In genomic region chr6:53906871-53907270, GRCm38 (mm10) we compare ENCODE assay signal across 17 mouse cellular contexts.
A peak's percentile ranks its signal among the peaks of the same experiment; 100 is the strongest.
DNase-seq lines count a peak whose midpoint lies in the region; ATAC-seq lines count a peak whose summit lies in the region.
"Had no signal": no experiment of that assay in that cellular context is flagged by ENCODE, and none has a peak within 500 bp of the region (broad histone marks: within the 10 kb centered on the region; RNA-seq: fewer than 3 reads in every experiment).

No protein-coding gene starts in this region.

- H3K4me3 ChIP-seq in embryonic facial prominence, embryonic 14.5 days (ENCODE audit: low read depth, low read length) = no peak overlapping the region
- H3K4me3 ChIP-seq in neural tube, embryonic 15.5 days (replicated peaks) = no peak overlapping the region
- H3K4me3 ChIP-seq: heart, embryonic 10.5 days; hindbrain, embryonic 15.5 days; midbrain, embryonic 12.5 days had no signal

- WGBS in embryonic facial prominence, embryonic 14.5 days = 45% methylated on average over 4 of the region's 4 CpGs
- 71% methylated on average over 4 of the region's 4 CpGs for WGBS in neural tube, embryonic 15.5 days

- no peaks in the 10 kb centered on the region for H3K27me3 ChIP-seq in embryonic facial prominence, embryonic 14.5 days (replicated peaks; ENCODE audit: control insufficient read depth, insufficient read depth, low read length)
- H3K27me3 ChIP-seq in neural tube, embryonic 15.5 days (replicated peaks) = no peaks in the 10 kb centered on the region
- H3K27me3 ChIP-seq: hindbrain, embryonic 15.5 days had no signal

- no peak for ATAC-seq in embryonic facial prominence, embryonic 14.5 days (ENCODE audit: low read depth)
- ATAC-seq in neural tube, embryonic 15.5 days (ENCODE audit: low FRiP score) = no peak
- ATAC-seq: forebrain, postnatal 0 days had no signal

- H3K36me3 ChIP-seq in embryonic facial prominence, embryonic 14.5 days (ENCODE audit: control insufficient read depth, insufficient read depth, low read length) = no peaks in the 10 kb centered on the region
- H3K36me3 ChIP-seq in neural tube, embryonic 15.5 days = no peaks in the 10 kb centered on the region
- H3K36me3 ChIP-seq: G1E; heart, embryonic 10.5 days; hindbrain, embryonic 15.5 days; midbrain, embryonic 12.5 days had no signal

- no peaks in the 10 kb centered on the region for H3K9me3 ChIP-seq in embryonic facial prominence, embryonic 14.5 days (ENCODE audit: control insufficient read depth, low read length)
- no peaks in the 10 kb centered on the region for H3K9me3 ChIP-seq in neural tube, embryonic 15.5 days (replicated peaks)
- H3K9me3 ChIP-seq: heart, embryonic 10.5 days; hindbrain, embryonic 15.5 days; midbrain, embryonic 12.5 days had no signal

- H3K4me1 ChIP-seq in embryonic facial prominence, embryonic 14.5 days (ENCODE audit: control insufficient read depth, insufficient read depth, low read length) = peaks cover 32% of the 10 kb centered on the region
- peaks cover 5% of the 10 kb centered on the region; the same call in 1 of the 2 replicates for H3K4me1 ChIP-seq in neural tube, embryonic 15.5 days

- no peak overlapping the region for H3K27ac ChIP-seq in embryonic facial prominence, embryonic 14.5 days (replicated peaks; ENCODE audit: low read depth, low read length)
- no peak overlapping the region for H3K27ac ChIP-seq in neural tube, embryonic 15.5 days (replicated peaks)
- H3K27ac ChIP-seq: hindbrain, embryonic 15.5 days; midbrain, embryonic 12.5 days had no signal

- DNase-seq in heart, adult 11 months = peak; percentile 85
- no peak for DNase-seq in heart, postnatal 36 days
- DNase-seq in 3T3-L1 (ENCODE audit: low read depth, low spot score) = peak; percentile 70
- DNase-seq in embryonic facial prominence, embryonic 14.5 days (ENCODE audit: low spot score) = peak; percentile 75
- peak; percentile 75 for DNase-seq in kidney, postnatal 14 days
- DNase-seq in cerebellum, adult 9-11 months = no peak
- DNase-seq in thymus, postnatal 14 days = no peak
- DNase-seq: adrenal gland, postnatal 25 days; cerebellum, postnatal 36 days; forebrain, postnatal 0 days; liver; thymus, adult 18-20 months had no signal

- no peak overlapping the region for H3K4me2 ChIP-seq in embryonic facial prominence, embryonic 14.5 days (ENCODE audit: low read depth, low read length)
- H3K4me2 ChIP-seq in neural tube, embryonic 15.5 days = no peak overlapping the region
- H3K4me2 ChIP-seq: hindbrain, embryonic 15.5 days; midbrain, embryonic 12.5 days had no signal

- intact Hi-C loops in heart, postnatal 36 days (cut with DNase I) = no loop called here

- H3K9ac ChIP-seq in embryonic facial prominence, embryonic 14.5 days (ENCODE audit: low read depth, low read length) = no peak overlapping the region
- H3K9ac ChIP-seq in neural tube, embryonic 15.5 days (replicated peaks) = no peak overlapping the region
- H3K9ac ChIP-seq: forebrain, postnatal 0 days; hindbrain, embryonic 15.5 days; midbrain, embryonic 12.5 days had no signal

Comparison
In these comparisons a context has a peak if more than half of its experiments do, and no peak if none do; other contexts are left out.
1. DNase-seq: peak in heart, adult 11 months (single experiment), 3T3-L1 (single experiment), embryonic facial prominence, embryonic 14.5 days (single experiment) and kidney, postnatal 14 days (single experiment); none in heart, postnatal 36 days (0 of 2), cerebellum, adult 9-11 months (single experiment) and thymus, postnatal 14 days (single experiment).